Mouse (Mus musculus) midbrain, embryonic 14.5 days (tissue): Measurements from ENCODE around the gene Mtfr2. TPM values are rescaled to one million over a fixed set of nuclear protein-coding genes. Genes with fewer than 3 reads are reported as not detected.

Source experiments
- ATAC-seq: fragments of 200-750 bp; cut with Nextera tagmentation; 2 replicates; pipeline ENCODE4 v1.8.0; 2017; ENCODE audit warnings: moderate number of reproducible peaks, moderate library complexity; ENCODE audit not compliant: low FRiP score, low TSS enrichment
- DNase-seq: peaks from one replicate; pipeline ENCODE4 v3.0.0-alpha.2; 2015
- H3K27ac ChIP-seq: fragments of 300-500 bp; sonication (generic); replicated peaks from 2 replicates; pipeline ENCODE4 v1.5.1; 2014; ENCODE audit warnings: mild to moderate bottlenecking, low read depth, low read length, moderate library complexity
- H3K27me3 ChIP-seq: fragments of 300-500 bp; sonication (generic); 2 replicates; pipeline ENCODE4 v1.6.1; 2014; ENCODE audit warnings: low read length, control low read depth, mixed read lengths; ENCODE audit not compliant: control insufficient read depth, insufficient read depth
- H3K36me3 ChIP-seq: fragments of 300-500 bp; sonication (generic); 2 replicates; pipeline ENCODE4 v1.6.1; 2014; ENCODE audit warnings: low read length, control low read depth; ENCODE audit not compliant: control insufficient read depth, insufficient read depth
- H3K4me1 ChIP-seq: fragments of 300-500 bp; sonication (generic); 2 replicates; pipeline ENCODE4 v1.6.1; 2014; ENCODE audit warnings: mild to moderate bottlenecking, antibody characterized with exemption, low read length, control low read depth; ENCODE audit not compliant: control insufficient read depth, insufficient read depth
- H3K4me2 ChIP-seq: fragments of 300-500 bp; sonication (generic); 2 replicates; pipeline ENCODE4 v1.6.1; 2014; ENCODE audit warnings: mild to moderate bottlenecking, low read length, moderate library complexity
- H3K4me3 ChIP-seq: fragments of 300-500 bp; sonication (generic); replicated peaks from 2 replicates; pipeline ENCODE4 v1.5.1; 2014; ENCODE audit warnings: low read depth, low read length
- H3K9ac ChIP-seq: fragments of 300-500 bp; sonication (generic); replicated peaks from 2 replicates; pipeline ENCODE4 v1.6.1; 2014; ENCODE audit warnings: mild to moderate bottlenecking, low read length, moderate library complexity
- H3K9me3 ChIP-seq: fragments of 300-500 bp; sonication (generic); 2 replicates; pipeline ENCODE4 v1.6.1; 2016; ENCODE audit warnings: low read length, control low read depth, mixed read lengths; ENCODE audit not compliant: control insufficient read depth
- WGBS: fragments of 180-500 bp; shearing (Covaris S2); extraction: QIAGEN DNeasy Blood & Tissue Kit; methylation state at CpG from one replicate; pipeline ENCODE4 v1.1.7; 2014; 5-methylcytosine and 5-hydroxymethylcytosine counted together
- polyA plus RNA-seq: library from polyadenylated mRNA; unstranded; fragments of >200 nt; fragmentation: Nextera tagmentation; extraction: Ambion mirVana; gene quantifications from 2 replicates; pipeline ENCODE4 v1.2.1, GENCODE M21; 2014

Gene Mtfr2
- 0.47 and 0.68 TPM in 2 replicates for polyA plus RNA-seq

DNA sequence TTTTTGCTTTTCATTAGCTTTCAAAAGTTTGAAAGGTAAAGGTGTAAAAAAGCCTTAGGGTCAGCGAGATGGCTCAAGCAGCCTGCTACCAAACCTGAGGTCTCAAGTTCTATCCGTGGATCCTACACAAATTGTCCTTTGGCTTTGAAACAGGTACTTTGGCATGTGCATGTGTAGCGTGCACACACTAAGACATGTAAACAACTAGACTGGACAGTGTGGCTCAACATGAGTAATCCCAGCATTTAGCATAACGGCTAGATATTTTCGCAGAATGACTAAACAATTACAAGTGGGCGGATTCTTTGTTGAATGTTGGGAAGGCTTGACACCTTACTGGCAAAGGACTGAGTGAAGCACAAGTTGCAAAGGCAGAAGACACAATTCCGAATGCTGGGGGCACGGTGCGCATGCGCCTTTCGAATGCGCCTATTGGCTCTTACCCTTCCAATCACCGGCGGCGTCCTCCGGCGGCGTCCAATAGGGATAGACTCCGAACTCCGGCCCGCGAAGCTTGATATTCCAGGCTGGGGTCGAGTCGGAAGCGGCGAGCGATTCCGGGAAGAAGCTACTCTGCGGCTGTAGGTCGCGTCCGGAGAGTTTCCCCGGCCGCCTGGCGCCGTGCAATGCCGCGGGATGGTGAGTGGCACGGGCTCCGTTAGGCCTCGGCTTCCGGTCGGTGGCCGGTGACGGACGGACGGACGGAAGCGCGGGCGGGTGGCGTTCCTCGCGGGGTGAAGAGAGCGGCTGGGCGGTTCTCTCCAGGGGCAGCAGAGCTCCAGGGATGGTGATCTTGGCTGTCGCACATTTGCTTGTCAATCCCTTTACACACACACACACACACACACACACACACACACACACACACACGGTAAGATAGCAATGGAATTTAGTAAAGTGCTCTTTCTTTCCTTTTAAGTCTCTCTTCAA lies at the start of gene Mtfr2:
Gene Mtfr2, plus strand, starts transcription at position 486 of the 930 bp plus-strand sequence.
- H3K36me3 ChIP-seq, result peaks cover 32% of the 10 kb centered on the region
- H3K4me3 ChIP-seq, result peak within 1 kb of the TSS; percentile 41
- H3K27ac ChIP-seq, result no peak within 1 kb of the TSS
- DNase-seq, result peak; percentile 98
- peaks cover 7% of the 10 kb centered on the region; the same call in 1 of the 2 replicates for H3K4me1 ChIP-seq
- ATAC-seq, result peak; percentile 95
- peak within 1 kb of the TSS; percentile 92 for H3K4me2 ChIP-seq
- 2% methylated on average over 58 of the region's 58 CpGs for WGBS
- no peaks in the 10 kb centered on the region for H3K27me3 ChIP-seq
- no peak within 1 kb of the TSS for H3K9ac ChIP-seq
- H3K9me3 ChIP-seq, result no peaks in the 10 kb centered on the region

DNA sequence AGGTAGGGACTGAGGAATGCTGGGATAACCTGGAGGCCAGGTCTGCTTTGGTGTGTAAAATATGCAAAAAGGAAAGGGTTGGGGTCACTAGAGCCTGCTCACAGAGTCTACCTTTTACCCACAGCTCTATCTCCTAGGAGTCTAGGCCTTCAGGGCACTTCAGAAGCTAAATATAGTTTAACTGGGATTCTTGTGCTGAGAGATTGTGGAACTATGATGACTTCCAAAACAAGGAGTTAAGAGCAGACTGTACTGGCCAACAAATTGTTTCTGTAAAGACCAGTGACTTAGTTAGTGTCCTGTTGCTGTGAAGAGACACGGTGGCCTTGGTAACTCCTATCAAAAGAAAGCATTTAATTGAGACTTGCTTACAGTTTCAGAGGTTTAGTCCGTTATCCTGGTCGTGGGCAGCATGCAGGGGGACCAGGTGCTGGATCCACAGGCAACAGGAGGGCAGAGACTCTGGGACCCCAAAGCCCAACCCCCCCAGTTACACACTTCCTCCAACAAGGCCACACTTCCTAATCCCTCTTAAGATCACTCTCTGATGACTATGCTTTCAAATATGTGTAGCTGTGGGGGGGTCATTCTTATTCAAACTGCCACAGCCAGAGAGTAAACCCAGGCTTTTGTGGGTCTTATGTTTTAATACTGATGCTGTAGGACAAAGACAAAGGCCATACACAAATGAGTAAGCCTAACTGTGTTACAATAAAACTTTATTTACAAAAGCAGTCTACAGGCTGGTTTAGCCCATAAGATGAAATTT lies 49.2 kb upstream of the Mtfr2 start:
- Histone ChIP-seq H3K4me2 (no peak overlapping the region), H3K27ac (no peak overlapping the region), H3K4me3 (no peak overlapping the region), H3K9me3 (no peaks in the 10 kb centered on the region), H3K4me1 (no peaks in the 10 kb centered on the region), H3K36me3 (no peaks in the 10 kb centered on the region), H3K27me3 (no peaks in the 10 kb centered on the region), H3K9ac (no peak overlapping the region)
- 37% methylated on average over 3 of the region's 3 CpGs for WGBS
- ATAC-seq (no peak), DNase-seq (no peak)

DNA sequence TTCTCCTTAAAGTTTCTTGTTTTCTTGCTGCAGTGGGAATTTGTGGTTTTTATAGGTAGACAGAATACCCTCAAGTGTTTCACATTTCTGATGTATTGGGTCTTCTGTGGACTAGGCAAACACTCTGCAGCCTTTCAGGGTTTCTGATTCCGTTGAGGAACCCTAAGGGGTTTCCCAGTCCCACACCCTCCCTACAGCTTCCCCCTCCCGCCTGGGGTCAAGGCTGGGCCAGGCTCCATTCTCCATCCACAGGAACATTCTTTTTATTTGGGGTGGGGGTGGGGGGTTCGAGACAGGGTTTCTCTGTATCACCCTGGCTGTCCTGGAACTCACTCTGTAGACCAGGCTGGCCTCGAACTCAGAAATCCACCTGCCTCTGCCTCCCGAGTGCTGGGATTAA lies 48.5 kb upstream of the Mtfr2 start:
- no peak overlapping the region for H3K4me2 ChIP-seq
- H3K27ac ChIP-seq, result no peak overlapping the region
- no peaks in the 10 kb centered on the region for H3K27me3 ChIP-seq
- no peaks in the 10 kb centered on the region for H3K36me3 ChIP-seq
- no peaks in the 10 kb centered on the region for H3K9me3 ChIP-seq
- ATAC-seq (no peak), DNase-seq (no peak)
- H3K4me1 ChIP-seq, result no peaks in the 10 kb centered on the region
- no peak overlapping the region for H3K9ac ChIP-seq
- H3K4me3 ChIP-seq, result no peak overlapping the region
- WGBS, result 80% methylated on average over 5 of the region's 5 CpGs

DNA sequence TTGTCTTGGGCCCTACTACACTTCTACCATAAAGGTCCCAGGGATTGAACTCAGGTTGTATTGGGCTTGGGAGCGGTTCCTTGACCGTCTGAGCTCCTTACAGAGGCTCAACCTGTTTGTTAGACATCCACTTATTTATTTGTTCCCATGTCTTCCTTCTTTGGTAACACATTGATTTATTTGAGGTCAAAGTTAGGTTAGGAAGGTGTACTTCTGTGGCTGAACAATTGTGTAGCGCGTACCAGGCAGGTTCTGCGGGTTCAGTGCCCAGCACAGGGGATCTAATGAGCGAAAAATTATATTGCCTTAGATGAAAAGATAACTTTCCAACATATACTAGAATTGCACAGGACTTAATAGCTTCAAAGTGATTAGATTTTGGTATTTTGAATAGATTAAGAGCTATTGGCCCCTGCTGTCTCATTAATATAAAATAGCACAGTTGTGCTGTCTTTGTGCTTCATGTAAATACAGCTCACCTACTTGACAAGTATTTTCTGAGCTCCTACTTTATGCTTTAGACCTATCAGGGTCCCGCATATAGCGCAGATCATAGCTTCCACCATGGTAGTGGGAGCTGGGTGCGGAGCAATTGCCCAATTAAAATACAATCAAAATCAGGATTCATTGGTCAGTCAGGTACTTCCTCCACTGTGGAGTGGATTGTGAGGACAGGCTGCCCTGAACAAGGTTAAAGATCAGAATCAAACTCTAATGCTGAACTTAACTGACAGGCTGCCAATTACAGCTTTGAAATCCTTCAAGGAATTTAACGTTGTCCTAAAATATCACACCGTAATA lies 36.4 kb upstream of the Mtfr2 start:
- Histone ChIP-seq H3K4me3 (peak overlapping the region; percentile 79), H3K4me2 (peak overlapping the region; percentile 84), H3K9me3 (no peaks in the 10 kb centered on the region), H3K9ac (peak overlapping the region; percentile 97), H3K4me1 (peaks cover 21% of the 10 kb centered on the region), H3K27me3 (no peaks in the 10 kb centered on the region), H3K36me3 (no peaks in the 10 kb centered on the region), H3K27ac (peak overlapping the region; percentile 99)
- DNase-seq, result no peak
- 51% methylated on average over 11 of the region's 11 CpGs for WGBS
- no peak for ATAC-seq

DNA sequence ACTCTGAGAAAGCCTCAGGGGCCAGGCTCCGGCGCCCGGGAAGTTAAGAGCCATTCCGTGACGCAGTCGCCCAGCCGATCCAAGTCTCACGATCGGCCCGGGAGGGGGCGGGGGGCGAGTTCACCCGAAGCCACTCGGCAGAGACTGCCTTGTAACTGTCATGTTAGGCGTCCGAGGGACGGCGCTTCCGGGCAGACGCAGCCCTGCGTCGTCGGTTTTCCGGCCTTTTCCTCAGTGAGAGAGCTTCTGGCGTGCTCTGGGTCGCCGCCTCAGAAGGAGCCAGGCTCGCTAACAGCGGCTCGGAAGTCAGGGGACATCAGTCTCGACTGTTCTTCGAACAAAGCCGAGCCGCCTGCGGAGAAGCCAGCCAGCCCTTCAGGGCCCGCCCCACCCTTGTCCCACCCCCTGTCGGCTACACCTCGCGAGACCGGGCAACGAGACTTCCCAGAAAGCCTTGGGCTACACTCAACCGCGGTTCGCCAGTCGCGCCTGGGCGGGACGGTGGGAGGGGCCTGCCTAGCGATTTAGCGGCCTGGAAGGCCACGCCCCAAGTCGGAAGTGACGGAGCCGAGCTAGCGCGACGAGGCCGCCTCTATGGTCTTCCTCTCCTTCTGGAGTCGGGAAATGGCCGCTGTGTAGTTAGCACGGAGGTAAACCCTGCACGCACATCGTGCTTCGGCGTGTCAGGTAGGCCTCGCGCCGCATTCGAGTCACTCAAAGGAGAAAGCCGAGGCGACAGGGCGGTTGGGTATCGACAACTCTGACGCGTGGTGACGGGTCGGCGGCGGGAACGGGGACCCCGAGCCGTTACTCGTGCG lies 35.4 kb upstream of the Mtfr2 start, which contains the start of gene Bclaf1:
Gene Bclaf1, plus strand, starts transcription at position 552 of the 818 bp plus-strand sequence.
- H3K36me3 ChIP-seq, result no peaks in the 10 kb centered on the region
- H3K4me3 ChIP-seq, result peak within 1 kb of the TSS; percentile 79
- peak within 1 kb of the TSS; percentile 84 for H3K4me2 ChIP-seq
- under 1% methylated on average over 84 of the region's 84 CpGs for WGBS
- DNase-seq (peak; percentile 100), ATAC-seq (peak; percentile 99)
- H3K9ac ChIP-seq, result peak within 1 kb of the TSS; percentile 97
- H3K9me3 ChIP-seq, result no peaks in the 10 kb centered on the region
- H3K4me1 ChIP-seq, result peaks cover 21% of the 10 kb centered on the region
- no peaks in the 10 kb centered on the region for H3K27me3 ChIP-seq
- H3K27ac ChIP-seq, result peak within 1 kb of the TSS; percentile 99

DNA sequence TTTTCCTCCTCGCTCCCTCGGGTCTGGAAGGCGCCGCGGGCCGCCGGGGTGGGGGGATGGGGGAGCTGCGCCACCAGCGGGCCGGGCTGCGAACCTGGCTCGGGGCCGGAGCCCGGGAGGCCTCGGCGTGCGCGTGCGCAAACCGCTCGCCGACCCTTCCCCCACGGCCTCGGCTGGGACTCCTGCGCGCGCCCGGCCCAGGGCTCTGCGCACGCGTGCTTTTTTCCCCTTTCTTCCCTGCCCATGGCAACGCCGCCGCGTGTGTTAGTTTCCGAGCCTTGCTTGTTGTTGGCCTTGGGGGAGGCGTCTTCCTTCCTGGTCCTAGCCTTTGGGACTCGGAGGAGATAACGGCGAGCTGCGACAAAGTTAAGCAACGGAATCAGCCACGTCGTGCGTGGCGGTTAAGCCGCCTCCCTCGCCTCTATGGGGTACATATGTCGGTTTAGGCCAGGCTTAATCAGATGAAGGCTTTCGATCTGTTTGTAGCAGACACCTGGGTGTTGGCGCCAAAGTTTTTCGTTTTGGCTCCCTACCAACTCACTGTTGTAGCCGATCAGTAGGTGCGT lies 34.8 kb upstream of the Mtfr2 start:
- WGBS, result under 1% methylated on average over 48 of the region's 54 CpGs

DNA sequence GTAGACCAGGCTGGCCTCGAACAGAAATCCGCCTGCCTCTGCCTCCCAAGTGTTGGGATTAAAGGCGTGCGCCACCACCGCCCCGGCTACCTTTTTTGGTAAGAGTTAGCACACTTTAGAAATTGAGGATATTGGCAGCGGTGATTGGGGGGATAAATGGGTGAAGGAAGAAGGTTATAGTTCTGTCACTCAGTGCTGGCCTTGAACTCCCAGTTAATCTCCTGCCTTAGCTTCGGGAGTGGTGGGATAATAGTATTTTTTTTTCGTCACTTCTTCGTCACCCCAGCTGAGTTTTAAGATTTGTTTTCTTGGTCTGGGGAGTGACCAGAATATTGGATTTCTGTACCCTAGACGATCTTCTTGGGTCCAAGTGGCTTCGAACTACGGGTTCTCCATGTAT lies 34.1 kb upstream of the Mtfr2 start:
- H3K4me1 ChIP-seq, result peaks cover 26% of the 10 kb centered on the region
- DNase-seq, result no peak
- peaks cover 5% of the 10 kb centered on the region; the same call in 1 of the 2 replicates for H3K36me3 ChIP-seq
- H3K4me3 ChIP-seq, result peak overlapping the region; percentile 79
- H3K4me2 ChIP-seq, result peak overlapping the region; percentile 63
- no peak overlapping the region for H3K27ac ChIP-seq
- H3K9ac ChIP-seq, result peak overlapping the region; percentile 97
- H3K9me3 ChIP-seq, result no peaks in the 10 kb centered on the region
- H3K27me3 ChIP-seq, result no peaks in the 10 kb centered on the region
- no peak for ATAC-seq
- WGBS, result 51% methylated on average over 13 of the region's 13 CpGs

More for the DNA sequence above, 34.8 kb upstream of the Mtfr2 start:
- peaks cover 26% of the 10 kb centered on the region for H3K4me1 ChIP-seq
- DNase-seq (peak; percentile 96), ATAC-seq (peak; percentile 82)
- no peaks in the 10 kb centered on the region for H3K9me3 ChIP-seq
- H3K4me3 ChIP-seq, result peak overlapping the region; percentile 79
- no peaks in the 10 kb centered on the region for H3K27me3 ChIP-seq
- H3K27ac ChIP-seq, result peak overlapping the region; percentile 99
- peak overlapping the region; percentile 63 for H3K4me2 ChIP-seq
- no peaks in the 10 kb centered on the region for H3K36me3 ChIP-seq
- peak overlapping the region; percentile 97 for H3K9ac ChIP-seq
